Mouse (Mus musculus) kidney, embryonic 16.5 days (tissue): ENCODE data around the gene Tfap4. TPM values are rescaled to one million over a fixed set of nuclear protein-coding genes. Genes with fewer than 3 reads are reported as not detected.
A peak's percentile ranks its signal among the peaks of the same experiment; 100 is the strongest.
"Not testable (repeated sequence)": the region's sequence is repeated elsewhere in the genome, so short reads cannot be mapped to it uniquely, and the experiment has no call there.

Experiments used
- ATAC-seq: fragments of 200-750 bp; cut with Nextera tagmentation; 2 replicates; pipeline ENCODE4 v1.8.0; 2017; ENCODE audit warnings: moderate TSS enrichment; ENCODE audit not compliant: low FRiP score, low TSS enrichment
- H3K27ac ChIP-seq: fragments of 300-500 bp; sonication (generic); 2 replicates; pipeline ENCODE4 v1.5.1; 2014; ENCODE audit warnings: low read length
- H3K27me3 ChIP-seq: fragments of 300-500 bp; sonication (generic); 2 replicates; pipeline ENCODE4 v1.6.1; 2014; ENCODE audit warnings: low read length, control low read depth, mixed read lengths; ENCODE audit not compliant: insufficient read depth
- H3K36me3 ChIP-seq: fragments of 300-500 bp; sonication (generic); 2 replicates; pipeline ENCODE4 v1.6.1; 2014; ENCODE audit warnings: low read length, control low read depth, mixed read lengths; ENCODE audit not compliant: insufficient read depth
- H3K4me1 ChIP-seq: fragments of 300-500 bp; sonication (generic); 2 replicates; pipeline ENCODE4 v1.6.1; 2014; ENCODE audit warnings: low read length, control low read depth, mixed read lengths; ENCODE audit not compliant: insufficient read depth
- H3K4me2 ChIP-seq: fragments of 300-500 bp; sonication (generic); replicated peaks from 2 replicates; pipeline ENCODE4 v1.6.1; 2014; ENCODE audit warnings: low read depth, low read length
- H3K4me3 ChIP-seq: fragments of 300-500 bp; sonication (generic); 2 replicates; pipeline ENCODE4 v1.5.1; 2014; ENCODE audit warnings: mild to moderate bottlenecking, low read length
- H3K9ac ChIP-seq: fragments of 300-500 bp; sonication (generic); replicated peaks from 2 replicates; pipeline ENCODE4 v1.6.1; 2014; ENCODE audit warnings: low read length
- H3K9me3 ChIP-seq: fragments of 300-500 bp; sonication (generic); 2 replicates; pipeline ENCODE4 v1.6.1; 2016; ENCODE audit warnings: low read length, control low read depth
- WGBS: fragments of 180-500 bp; shearing (Covaris S2); extraction: QIAGEN DNeasy Blood & Tissue Kit; methylation state at CpG from one replicate; pipeline ENCODE4 v1.1.7; 2014; 5-methylcytosine and 5-hydroxymethylcytosine counted together
- polyA plus RNA-seq: library from polyadenylated mRNA; unstranded; fragments of >200 nt; fragmentation: Nextera tagmentation; extraction: Ambion mirVana; gene quantifications from 2 replicates; pipeline ENCODE4 v1.2.1, GENCODE M21; 2015

The Tfap4 gene
- polyA plus RNA-seq, 1 experiment from 2014 or later, result 21.8 TPM

DNA sequence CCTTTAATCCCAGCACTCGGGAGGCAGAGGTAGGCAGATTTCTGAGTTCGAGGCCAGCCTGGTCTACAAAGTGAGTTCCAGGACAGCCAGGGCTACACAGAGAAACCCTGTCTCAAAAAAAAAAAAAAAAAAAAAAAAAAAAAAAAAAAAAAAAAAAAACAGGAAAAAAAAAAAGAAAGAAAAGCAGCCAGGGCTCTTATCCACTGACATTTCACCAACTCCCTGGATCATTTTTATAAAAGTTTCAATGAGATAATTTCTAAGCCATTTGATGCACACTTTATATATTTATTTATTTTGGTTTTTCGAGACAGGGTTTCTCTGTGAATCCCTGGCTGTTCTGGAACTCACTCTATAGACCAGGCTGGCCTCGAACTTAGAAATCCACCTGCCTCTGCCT lies 21.5 kb upstream of the Tfap4 start:
- not testable (repeated sequence) for H3K27ac ChIP-seq, H3K9ac ChIP-seq, H3K27me3 ChIP-seq, H3K4me3 ChIP-seq, H3K36me3 ChIP-seq, H3K4me2 ChIP-seq, ATAC-seq, H3K4me1 ChIP-seq, H3K9me3 ChIP-seq
- WGBS, result 92% methylated on average over 3 of the region's 4 CpGs

DNA sequence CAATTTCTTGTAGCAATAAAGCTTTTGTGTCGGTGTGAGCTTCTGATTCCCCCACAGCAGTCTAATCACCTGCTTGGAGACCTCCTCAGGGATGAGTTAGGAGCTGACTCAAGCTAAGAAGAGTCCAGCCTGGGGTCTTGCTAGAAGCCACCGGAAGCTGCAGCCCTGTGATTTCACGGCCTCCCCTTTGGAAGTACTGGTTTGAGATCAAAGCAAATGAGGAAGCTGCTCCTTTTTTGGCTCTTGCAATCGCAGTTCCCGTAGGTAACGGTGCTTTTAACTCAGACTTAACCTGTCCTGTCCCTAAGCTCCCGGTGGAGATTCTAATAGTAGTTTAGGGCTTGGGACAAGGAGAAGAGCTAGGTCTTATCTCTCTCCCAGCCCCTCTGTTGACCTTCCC lies 19.0 kb upstream of the Tfap4 start:
- Histone ChIP-seq H3K27me3 (no peaks in the 10 kb centered on the region), H3K9ac (no peak overlapping the region), H3K9me3 (no peaks in the 10 kb centered on the region), H3K36me3 (no peaks in the 10 kb centered on the region), H3K4me3 (no peak overlapping the region), H3K4me2 (no peak overlapping the region), H3K27ac (no peak overlapping the region), H3K4me1 (no peaks in the 10 kb centered on the region)
- no peak for ATAC-seq
- WGBS, result 39% methylated on average over 7 of the region's 7 CpGs

DNA sequence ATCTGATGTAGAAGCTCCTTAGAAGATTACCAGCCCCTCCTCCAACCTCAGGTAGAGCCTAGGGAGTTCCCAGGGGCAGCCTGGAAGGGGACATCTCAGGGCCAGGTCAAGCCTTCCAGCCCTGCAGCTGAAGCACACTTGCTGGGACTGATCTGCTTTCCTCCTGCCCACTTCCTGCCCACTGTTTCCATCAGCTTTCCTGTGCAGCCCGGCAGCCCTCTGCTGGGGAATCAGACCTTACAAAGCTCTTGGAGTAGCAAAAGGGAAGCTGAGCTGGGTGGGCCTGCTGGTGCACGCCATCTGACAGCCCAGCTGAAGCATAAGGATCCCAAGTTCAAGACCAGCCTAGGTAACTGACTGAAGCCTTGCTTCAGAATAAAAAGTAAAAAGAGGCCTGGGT lies 17.2 kb upstream of the Tfap4 start:
- Histone ChIP-seq H3K9me3 (no peaks in the 10 kb centered on the region), H3K36me3 (no peaks in the 10 kb centered on the region), H3K4me3 (no peak overlapping the region), H3K27ac (no peak overlapping the region), H3K27me3 (no peaks in the 10 kb centered on the region), H3K4me1 (no peaks in the 10 kb centered on the region), H3K9ac (no peak overlapping the region), H3K4me2 (no peak overlapping the region)
- ATAC-seq, result no peak
- 37% methylated on average over 2 of the region's 2 CpGs for WGBS

DNA sequence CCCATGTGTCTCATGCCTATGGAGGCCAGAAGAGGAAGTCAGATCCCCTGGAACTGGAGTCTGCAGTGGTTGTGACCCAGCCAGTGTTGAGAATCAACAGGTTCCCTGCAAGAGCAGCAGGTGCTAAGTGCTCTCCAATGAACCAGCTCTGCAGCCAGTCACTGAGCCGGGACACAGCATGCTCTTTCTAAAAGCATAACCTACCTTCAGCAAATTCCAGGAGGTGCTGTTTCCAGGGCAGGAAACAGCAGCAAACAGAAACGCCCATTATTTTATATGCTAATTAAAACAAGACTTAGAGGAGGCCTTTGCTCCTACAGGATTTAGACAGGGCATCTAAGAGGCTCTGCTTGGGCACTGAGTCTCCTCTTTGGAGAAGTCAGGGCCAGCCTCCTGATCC lies 16.4 kb upstream of the Tfap4 start:
- Histone ChIP-seq H3K4me2 (no peak overlapping the region), H3K4me1 (peaks cover 2% of the 10 kb centered on the region), H3K4me3 (no peak overlapping the region), H3K36me3 (no peaks in the 10 kb centered on the region), H3K27me3 (no peaks in the 10 kb centered on the region), H3K9ac (no peak overlapping the region), H3K27ac (no peak overlapping the region), H3K9me3 (no peaks in the 10 kb centered on the region)
- WGBS, result 48% methylated on average over 2 of the region's 2 CpGs
- ATAC-seq, result 0 out of 2 replicates have a peak, but pooled peaks have one; percentile 4

- Histone ChIP-seq H3K36me3 (no peaks in the 10 kb centered on the region), H3K4me1 (peaks cover 10% of the 10 kb centered on the region), H3K4me3 (no peak overlapping the region), H3K27me3 (no peaks in the 10 kb centered on the region), H3K9me3 (no peaks in the 10 kb centered on the region), H3K4me2 (no peak overlapping the region), H3K27ac (no peak overlapping the region), H3K9ac (0 out of 2 replicates have a peak overlapping the region, but pooled peaks have one; percentile 29)
- 43% methylated on average over 4 of the region's 4 CpGs for WGBS
- ATAC-seq, result peak; percentile 66
Observed at GRCm38 (mm10) chr16:4570737-4571136, 11.1 kb upstream of the Tfap4 start.

- no peak overlapping the region for H3K9ac ChIP-seq
- no peaks in the 10 kb centered on the region for H3K36me3 ChIP-seq
- WGBS, result 9% methylated on average over 4 of the region's 4 CpGs
- no peak overlapping the region for H3K4me2 ChIP-seq
- H3K27me3 ChIP-seq, result no peaks in the 10 kb centered on the region
- no peak overlapping the region for H3K4me3 ChIP-seq
- no peak overlapping the region for H3K27ac ChIP-seq
- H3K4me1 ChIP-seq, result peaks cover 10% of the 10 kb centered on the region
- ATAC-seq, result peak; percentile 52; the same call in 1 of the 2 replicates
- H3K9me3 ChIP-seq, result no peaks in the 10 kb centered on the region
Observed at GRCm38 (mm10) chr16:4567912-4568311, 8.3 kb upstream of the Tfap4 start.

DNA sequence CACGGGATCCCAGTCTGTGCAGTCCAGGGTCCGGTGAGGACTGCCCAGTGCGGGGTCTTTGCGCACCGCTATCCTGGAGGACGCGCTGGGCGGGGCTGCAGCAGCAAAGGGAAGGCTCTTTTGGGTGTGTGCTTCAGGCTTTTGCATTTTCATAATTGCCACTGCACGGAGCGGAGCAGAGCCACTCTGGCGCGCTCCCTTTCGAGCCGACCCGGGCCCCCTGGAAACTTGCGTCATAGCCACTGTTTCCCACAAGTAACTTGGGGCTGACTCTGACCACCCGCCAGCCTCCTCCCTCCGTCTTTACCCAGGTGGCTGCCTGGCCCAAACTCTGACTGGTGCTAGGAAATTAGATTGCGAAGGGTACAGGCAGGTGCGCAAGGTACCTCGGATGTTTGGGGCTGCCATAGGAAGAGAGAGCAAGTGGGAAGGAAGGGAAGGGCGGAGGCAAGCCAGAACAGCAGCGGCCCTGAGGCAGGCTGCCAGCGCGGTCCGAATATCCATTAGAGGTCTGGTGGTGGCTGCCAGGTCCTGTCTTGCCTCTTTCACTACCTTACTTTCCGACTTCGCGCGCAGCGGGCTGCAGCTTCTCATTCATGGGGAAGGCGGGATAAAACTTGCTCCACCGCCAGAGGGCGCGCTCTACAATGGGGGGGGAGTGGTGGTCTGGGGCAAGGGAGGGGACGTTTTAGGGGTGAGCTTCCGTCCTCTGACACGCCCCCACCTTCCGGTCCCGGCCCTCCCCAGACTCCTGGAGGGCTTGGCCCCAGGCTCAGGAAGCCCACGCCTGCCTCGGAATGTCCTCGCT lies 695 bp upstream of the Tfap4 start:
- H3K4me2 ChIP-seq, result peak overlapping the region; percentile 93
- H3K9ac ChIP-seq, result peak overlapping the region; percentile 82
- under 1% methylated on average over 43 of the region's 43 CpGs for WGBS
- no peaks in the 10 kb centered on the region for H3K9me3 ChIP-seq
- peak overlapping the region; percentile 97 for H3K27ac ChIP-seq
- peak; percentile 50 for ATAC-seq
- peak overlapping the region; percentile 85 for H3K4me3 ChIP-seq
- H3K4me1 ChIP-seq, result peaks cover 16% of the 10 kb centered on the region
- peaks cover 2% of the 10 kb centered on the region; the same call in 1 of the 2 replicates for H3K36me3 ChIP-seq
- no peaks in the 10 kb centered on the region for H3K27me3 ChIP-seq

DNA sequence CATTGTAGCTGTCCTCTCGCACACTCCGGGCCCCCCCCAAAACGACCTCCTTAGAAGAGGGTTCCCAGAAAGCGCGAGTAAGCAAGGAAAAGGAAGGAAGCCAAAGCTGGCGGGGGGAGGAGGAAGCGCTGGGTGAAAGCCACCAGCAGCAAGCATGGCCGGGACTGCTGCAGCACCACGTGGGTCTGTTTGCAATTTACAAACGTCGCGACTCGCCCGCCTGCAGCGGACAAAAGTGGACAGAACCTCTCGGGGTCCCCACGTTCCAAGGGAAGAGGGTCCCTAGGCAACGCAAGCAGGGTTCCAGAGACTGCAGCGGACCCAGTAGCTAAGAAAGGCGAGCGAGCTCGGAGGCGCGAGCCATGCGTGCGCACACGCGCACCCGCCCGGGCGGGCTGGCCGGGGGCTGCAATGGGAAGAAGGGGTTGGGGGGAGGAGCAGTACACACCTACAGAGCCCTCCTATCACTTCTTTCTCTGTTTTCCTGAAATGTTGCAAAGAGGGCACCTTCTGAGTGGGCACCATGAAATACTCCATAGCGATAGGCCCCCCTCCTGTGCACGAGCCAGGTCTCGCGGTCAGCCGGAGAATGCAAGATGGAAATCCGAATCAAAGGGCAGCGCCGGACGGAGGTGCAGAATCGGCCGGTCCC lies 548 bp downstream of the Tfap4 start:
- Histone ChIP-seq H3K9me3 (no peaks in the 10 kb centered on the region), H3K4me3 (peak overlapping the region; percentile 85), H3K27ac (peak overlapping the region; percentile 97), H3K9ac (peak overlapping the region; percentile 82), H3K4me1 (peaks cover 16% of the 10 kb centered on the region), H3K36me3 (peaks cover 2% of the 10 kb centered on the region; the same call in 1 of the 2 replicates), H3K27me3 (no peaks in the 10 kb centered on the region), H3K4me2 (peak overlapping the region; percentile 93)
- WGBS, result under 1% methylated on average over 43 of the region's 43 CpGs
- peak; percentile 29 for ATAC-seq

- H3K9ac ChIP-seq, result peak overlapping the region; percentile 82
- WGBS, result under 1% methylated on average over 38 of the region's 38 CpGs
- peak overlapping the region; percentile 97 for H3K27ac ChIP-seq
- H3K9me3 ChIP-seq, result no peaks in the 10 kb centered on the region
- peaks cover 22% of the 10 kb centered on the region for H3K4me1 ChIP-seq
- peak; percentile 91 for ATAC-seq
- H3K36me3 ChIP-seq, result peaks cover 2% of the 10 kb centered on the region; the same call in 1 of the 2 replicates
- H3K27me3 ChIP-seq, result no peaks in the 10 kb centered on the region
- H3K4me2 ChIP-seq, result peak overlapping the region; percentile 93
- H3K4me3 ChIP-seq, result peak overlapping the region; percentile 85
Observed at GRCm38 (mm10) chr16:4558384-4558979, 1.2 kb downstream of the Tfap4 start.
